Mouse (Mus musculus) layer of hippocampus, adult 18-20 months (tissue): ENCODE results near the gene Dip2c. TPM values are rescaled to one million over a fixed set of nuclear protein-coding genes. Genes with fewer than 3 reads are reported as not detected.

Source experiments
- DNase-seq, 2 experiments: peaks; one replicate each; pipeline ENCODE4 v3.0.0; 2022; ENCODE audit warnings: low spot score in 2 of 2
- total RNA-seq, 2 experiments: library from RNA; stranded (reverse); gene quantifications; 2 replicates each; pipeline ENCODE4 v1.2.3; 2021

The Dip2c gene
- total RNA-seq, 2 experiments from 2014 or later: 65.4 to 67.7 TPM

GRCm38 (mm10) chr13:9712971-9713370 is 436.6 kb downstream of the Dip2c start:
- no peak for DNase-seq

- DNase-seq: no peak
Measured at GRCm38 (mm10) chr13:9713462-9714134, 437.3 kb downstream of the Dip2c start.

DNA sequence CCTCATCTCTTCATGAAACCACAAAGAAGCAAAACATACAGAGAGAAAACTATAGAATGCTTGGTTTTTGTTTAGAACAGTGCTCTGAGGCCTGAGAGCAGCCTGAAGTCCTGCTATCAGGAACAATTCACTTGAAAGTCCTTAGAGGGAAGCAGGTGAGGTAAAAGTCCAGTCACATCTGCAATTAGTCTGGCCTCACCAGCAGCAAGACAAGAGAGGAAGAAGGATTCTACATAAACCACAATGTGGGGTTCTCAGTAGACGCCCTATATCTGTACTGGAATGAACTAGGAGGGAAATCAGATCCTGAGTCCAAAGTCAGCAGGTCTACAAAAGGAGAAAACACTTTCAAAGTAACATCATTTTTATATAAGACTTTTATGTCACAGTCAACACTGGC is 438.9 kb downstream of the Dip2c start:
- DNase-seq: no peak

Other genes with a start within 250 kb of the Dip2c start
- gene Larp4b, start 182.6 kb upstream of the Dip2c start, total RNA-seq: 10 to 100 TPM; 68.0 to 70.3 TPM